Mouse (Mus musculus) gastrocnemius, postnatal 25 days (tissue): Measurements from ENCODE around the gene Eln. TPM values are rescaled to one million over a fixed set of nuclear protein-coding genes. Genes with fewer than 3 reads are reported as not detected.

Source experiments
- DNase-seq: peaks from one replicate; pipeline ENCODE4 v3.0.0; 2022
- long read RNA-seq, 2 experiments: library from polyadenylated mRNA; stranded (forward); transcript quantifications; one replicate each; pipeline ENCODE4 v2.0.0; 2021
- total RNA-seq, 2 experiments: library from RNA; stranded (reverse); gene quantifications; 1 replicate in 1 of 2; 2 replicates in 1 of 2; pipeline ENCODE4 v1.2.3; 2021

Gene Eln
- total RNA-seq: 100 to 1,000 TPM in 1 of 2 experiments, 10 to 100 TPM in 1; 72.9 to 155 TPM
- long read RNA-seq, experiment 1, partial matches to known transcripts: 27 of 31 reads
- long read RNA-seq, experiment 1, other reads (novel, unspliced or antisense): 0 of 31 reads
- long read RNA-seq, experiment 2, transcript Eln-201 (37 exons, 3,853 nt): major isoform, 6 of 24 reads
- long read RNA-seq, experiment 2, partial matches to known transcripts: 16 of 24 reads
- long read RNA-seq, experiment 2, other reads (novel, unspliced or antisense): 2 of 24 reads

- peak; percentile 65 for DNase-seq
Measured at GRCm38 (mm10) chr5:134746890-134747511, at the start of gene Eln. TSS of gene Eln (minus strand) at chr5:134747323.

DNA sequence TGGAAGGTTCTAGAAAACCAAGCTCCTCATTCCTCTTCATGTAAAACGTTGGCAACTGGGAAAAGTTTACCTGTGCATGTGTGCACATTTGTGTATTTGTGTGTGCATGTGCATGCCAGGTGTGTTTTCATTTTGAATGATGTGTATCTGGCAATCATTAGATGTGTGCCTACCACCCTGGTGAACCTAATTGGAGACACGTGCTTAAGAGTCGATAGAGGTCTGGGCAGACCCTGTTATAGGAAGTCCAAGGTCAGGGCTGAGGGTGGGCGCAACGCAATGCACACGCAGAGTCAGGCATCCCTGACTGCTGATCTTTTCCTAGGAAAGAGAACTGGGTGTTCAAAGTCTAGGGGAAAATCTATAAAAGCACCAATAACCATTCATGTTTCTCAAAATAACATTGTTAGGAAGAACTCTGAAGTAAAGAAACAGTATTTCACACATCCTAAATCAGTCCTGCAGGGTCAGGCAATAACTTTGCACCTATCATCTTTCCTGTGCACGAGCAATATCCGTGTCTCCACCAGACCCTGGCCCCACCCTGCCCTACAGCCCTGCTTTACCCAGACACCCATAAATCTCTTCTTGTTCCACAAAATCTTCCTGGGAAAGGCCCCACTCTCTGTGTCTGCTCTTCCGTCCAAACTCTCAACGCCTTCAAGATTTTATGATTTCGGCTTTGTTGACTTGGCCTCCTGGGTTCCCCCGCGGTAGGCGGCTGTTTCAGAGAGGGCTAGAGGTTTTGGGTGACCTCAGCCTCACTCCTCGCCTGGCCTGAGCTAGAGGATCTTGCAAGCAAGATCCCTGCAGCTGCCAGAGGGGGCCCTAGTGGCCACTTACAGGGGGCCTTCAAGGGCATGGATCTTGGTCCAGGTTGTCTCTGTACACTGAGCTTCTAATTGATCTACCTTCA, 43.2 kb upstream of the Eln start:
- DNase-seq: peak; percentile 28

DNA sequence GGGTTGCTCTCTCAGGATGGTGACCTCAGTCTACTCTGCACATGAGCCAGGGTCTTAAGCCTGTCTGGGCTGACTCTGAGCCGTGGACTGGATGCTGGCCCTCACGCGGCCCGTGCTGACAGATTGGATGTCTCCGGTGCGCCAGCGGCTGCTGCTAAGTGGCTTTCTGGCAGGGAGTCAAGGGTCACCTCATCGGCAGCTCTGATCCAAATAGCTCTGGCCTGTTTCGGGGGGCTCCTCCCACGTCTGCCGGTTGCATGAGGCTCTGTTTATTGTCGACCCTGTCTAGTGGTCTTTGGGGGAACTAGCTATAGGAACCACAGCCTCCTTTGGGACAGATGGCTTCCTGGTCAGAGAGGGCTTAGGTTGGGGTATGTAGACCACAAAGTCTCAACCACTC, 41.1 kb upstream of the Eln start:
- peak; percentile 25 for DNase-seq

DNA sequence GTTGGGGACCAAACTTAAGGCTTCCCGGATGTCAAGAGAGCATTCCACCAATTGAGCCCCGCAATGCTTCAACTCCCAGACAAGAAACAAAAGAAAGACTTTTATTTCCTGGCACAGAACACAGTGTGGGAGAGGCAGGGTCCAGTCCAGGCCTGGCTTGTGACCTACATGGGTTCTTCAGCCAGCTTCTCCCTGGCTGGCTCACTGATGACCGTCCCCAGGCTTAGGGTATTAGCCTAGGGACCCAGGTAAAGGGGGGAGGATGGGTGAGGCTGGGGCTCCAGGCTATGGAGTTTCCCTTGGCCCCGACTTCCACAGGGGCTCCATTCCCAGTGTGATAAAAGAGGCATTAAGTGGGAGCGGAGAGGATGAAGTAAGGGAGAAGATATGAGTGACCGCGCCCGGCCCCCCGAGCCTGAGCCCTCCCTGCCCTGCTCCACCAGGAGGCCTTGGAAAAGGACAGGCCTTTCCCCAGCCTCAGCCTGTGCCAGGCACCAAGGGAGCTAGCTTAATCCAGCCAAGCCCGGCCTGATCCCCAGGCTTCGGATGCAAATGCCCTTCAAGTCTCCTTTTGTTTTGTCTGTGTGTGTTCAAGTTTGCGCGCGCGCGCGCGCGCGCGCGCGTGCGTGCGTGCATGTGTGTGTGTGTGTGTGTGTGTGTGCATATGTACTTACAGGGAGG, 38.7 kb upstream of the Eln start:
- DNase-seq: peak; percentile 34

DNA sequence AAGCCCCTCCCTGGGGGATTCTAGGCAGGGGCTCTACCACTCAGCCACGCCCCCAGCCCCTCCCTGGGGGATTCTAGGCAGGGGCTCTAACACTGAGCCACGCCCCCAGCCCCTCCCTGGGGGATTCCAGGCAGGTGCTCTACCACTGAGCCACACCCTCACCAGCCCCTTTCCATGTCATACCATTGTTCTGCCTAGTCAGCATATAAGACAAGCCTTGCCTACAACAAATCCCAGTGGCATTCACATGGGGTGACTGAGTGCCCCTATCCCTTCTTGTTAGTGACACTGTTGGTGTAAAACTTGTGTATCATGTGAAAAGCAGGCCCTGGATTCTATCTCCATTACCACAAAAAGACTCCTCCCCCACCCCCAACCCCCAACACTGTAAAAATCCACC, 36.7 kb upstream of the Eln start:
- no peak for DNase-seq

GRCm38 (mm10) chr5:134780963-134781362, 33.8 kb upstream of the Eln start:
- no peak for DNase-seq

GRCm38 (mm10) chr5:134780146-134780545, 33.0 kb upstream of the Eln start:
- DNase-seq: no peak

GRCm38 (mm10) chr5:134776551-134776950, 29.4 kb upstream of the Eln start:
- no peak for DNase-seq

DNA sequence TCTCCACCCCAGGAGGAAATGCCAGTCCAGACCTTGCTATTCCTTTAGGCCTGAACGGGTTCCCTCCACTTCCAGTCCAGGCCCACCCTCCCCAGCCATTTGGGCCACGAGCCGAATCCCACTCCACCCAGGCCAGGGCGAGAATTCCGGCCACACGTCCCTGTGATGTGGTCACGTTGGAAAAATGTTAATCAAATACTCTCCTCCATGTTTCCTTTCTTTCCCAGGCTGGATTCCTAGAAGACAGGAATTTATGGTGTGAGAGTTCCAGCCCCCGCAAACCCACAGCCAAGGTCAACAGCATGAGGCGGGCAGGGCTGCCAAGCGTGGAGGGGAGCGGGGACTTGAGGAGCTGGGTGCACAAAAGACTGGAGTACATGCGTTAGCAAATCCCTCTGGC, 25.4 kb upstream of the Eln start:
- no peak for DNase-seq

GRCm38 (mm10) chr5:134771750-134772149, 24.6 kb upstream of the Eln start:
- DNase-seq: no peak

DNA sequence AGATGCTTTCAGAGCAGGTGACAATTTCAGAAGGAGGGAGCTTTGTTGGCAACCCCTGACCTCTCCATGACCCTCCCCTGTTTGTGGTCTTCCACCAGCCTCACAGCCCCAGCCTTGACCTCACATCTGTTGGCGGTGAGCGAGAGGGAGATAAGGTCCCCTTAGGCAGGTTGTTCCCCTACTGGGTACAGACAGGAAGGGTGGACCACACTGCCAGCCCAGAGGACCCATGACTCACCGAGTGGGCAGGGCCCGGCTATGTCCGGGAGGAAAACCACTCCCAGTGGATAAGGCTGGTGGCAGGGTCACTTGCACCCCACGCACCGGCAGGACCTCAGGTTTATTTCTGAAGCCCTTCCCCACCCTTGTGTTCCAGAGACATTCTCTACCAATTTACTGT, 22.1 kb upstream of the Eln start:
- DNase-seq: no peak

DNA sequence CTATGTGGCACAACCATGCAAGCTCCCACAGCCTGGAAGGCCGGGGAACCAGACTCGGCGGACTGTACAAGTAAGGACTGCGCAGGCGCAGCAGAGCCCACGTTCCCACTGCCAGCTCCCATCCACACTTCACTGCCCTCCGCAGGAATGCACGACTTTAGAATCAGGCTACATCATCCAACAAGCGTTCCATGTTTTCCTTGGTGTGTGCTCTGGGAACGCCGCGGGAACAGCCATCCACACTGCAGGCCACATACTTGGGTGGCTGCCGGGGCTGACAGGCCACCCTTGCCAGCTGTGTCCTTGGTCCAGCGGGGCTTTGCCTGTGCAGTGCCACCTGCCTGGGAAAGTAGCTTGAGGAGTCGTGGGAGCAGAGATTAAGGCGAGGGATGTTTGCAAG, 18.3 kb upstream of the Eln start:
- peak; percentile 58 for DNase-seq

DNA sequence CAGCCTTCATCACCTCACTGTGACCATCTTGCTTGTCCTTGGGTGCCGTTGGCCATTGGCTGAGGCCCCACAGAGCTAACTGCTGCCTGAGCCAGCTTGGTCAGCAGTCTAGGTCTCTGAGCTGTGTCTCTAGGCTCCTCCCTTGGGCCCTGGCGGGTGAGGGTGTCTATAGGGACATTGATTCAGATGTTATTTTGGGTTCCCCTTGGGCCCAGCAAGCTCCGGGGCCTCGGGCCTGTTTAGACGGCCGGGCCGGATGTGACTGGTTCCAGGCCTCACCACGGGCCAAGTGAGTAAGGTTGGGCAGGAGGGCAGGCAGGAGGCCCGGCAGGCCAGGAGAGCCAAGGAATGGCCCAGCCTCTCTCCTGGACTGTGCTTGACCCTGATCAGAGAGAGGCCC, 16.2 kb upstream of the Eln start:
- peak; percentile 72 for DNase-seq

DNA sequence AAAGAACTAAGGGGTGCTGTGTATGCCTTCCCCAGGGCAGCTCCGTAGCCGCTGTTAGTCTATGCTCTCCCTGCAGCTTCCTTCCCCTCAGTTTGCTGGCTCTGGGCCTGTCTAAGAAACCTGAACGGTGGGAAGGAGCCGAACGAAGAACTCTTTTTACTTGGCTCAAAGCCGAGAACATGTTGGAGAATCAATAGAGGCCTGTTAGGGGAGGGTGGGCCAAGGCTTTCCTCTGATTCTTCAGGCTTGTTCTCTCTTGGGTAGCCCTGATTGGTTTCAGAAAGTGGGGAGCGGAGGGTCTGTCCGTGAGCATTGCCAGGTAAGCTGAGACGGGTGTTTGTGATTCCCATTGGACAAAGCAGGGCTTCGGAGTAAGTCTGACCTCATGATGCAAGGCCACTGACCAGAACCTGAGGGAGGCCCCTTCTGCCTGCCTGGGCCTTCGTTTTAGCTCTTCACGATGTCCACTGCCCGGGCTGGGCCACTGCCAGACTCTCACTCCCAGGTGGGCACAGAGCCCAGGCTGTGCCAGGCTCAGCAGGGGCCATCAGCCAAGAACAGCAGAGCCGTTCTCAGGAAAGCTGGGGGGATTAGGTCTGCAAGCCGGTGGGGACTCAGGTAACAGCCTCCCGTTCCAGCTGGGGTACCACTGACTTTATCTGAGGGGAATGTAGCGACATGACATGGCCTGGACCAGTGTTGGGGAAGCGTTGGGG, 14.4 kb upstream of the Eln start:
- peak; percentile 63 for DNase-seq

- DNase-seq: no peak
Measured at GRCm38 (mm10) chr5:134756031-134756430, 8.9 kb upstream of the Eln start.

DNA sequence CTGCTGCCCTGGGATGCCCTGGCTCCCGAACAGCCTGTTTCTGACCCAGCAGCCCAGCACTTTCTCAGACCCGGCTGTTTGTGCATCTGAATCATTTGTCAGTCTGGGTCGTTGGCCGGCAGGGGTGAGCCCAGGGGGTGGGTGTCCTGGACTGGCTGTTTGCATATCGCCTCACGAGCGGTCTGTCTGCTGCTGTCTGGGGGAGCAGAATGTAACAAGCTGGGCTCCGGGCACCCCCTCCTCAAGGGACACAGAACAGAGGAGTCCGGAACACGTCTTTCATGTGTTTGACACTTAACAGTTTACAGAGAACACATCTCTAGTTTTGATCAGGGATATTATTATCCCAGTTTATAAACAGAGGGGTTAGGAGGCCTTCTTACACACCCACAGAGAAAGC, 7.0 kb upstream of the Eln start:
- DNase-seq: no peak

DNA sequence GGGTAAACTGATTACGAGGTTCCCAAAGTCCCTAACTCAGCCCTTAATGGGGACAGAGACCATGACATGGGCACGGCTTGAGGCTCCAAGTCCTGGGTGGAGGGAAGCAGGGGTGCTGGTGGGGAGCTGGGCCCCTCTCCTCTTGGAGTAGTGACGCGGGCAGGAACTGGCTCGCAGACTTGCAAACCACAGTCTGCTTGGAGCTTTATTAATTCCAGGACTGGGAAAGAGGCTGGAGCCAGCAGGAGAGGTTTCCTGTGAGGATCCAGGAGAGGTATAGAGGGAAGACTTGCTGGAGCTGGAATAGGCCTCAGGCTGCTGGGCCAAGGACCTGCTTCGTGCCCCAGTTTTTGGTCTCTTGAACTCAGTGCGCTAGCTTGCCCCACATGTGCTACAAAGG, 3.3 kb upstream of the Eln start:
- DNase-seq: no peak

- peak; percentile 57 for DNase-seq
Measured at GRCm38 (mm10) chr5:134747947-134748618, 960 bp upstream of the Eln start.

GRCm38 (mm10) chr5:134747512-134747893, 380 bp upstream of the Eln start:
- peak; percentile 91 for DNase-seq

- DNase-seq: no peak
Measured at GRCm38 (mm10) chr5:134746201-134746600, 922 bp downstream of the Eln start.

GRCm38 (mm10) chr5:134745801-134746200, 1.3 kb downstream of the Eln start:
- DNase-seq: no peak
